Mouse (Mus musculus) neural tube, embryonic 10.5 days (tissue): ENCODE measurements around the gene Chadl.

ENCODE experiments used
- DNase-seq: peaks from one replicate; pipeline ENCODE4 v3.0.0-alpha.2; 2017; ENCODE audit warnings: low spot score; ENCODE audit errors: extremely low spot score

Chadl gene

DNA sequence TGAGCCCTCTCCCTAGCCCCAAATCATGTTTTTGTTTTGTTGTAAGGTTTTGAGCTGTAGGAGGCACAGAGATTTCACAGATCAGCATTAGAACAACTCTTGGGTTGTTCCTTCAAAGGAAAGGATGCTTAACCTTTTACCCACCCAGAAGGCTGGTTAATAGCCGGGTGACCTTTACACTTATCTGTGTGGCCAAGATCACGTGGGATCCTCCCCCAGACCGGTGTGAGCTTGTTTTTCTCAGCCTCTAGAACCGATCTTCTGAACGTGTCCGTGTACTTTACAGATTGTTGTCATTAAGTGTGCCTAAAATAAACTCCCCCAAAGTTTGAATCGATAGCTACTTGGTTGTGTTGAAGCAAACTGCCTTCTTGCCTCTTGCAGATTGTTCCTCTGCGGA lies 3.5 kb upstream of the Chadl start:
- DNase-seq: no peak

DNA sequence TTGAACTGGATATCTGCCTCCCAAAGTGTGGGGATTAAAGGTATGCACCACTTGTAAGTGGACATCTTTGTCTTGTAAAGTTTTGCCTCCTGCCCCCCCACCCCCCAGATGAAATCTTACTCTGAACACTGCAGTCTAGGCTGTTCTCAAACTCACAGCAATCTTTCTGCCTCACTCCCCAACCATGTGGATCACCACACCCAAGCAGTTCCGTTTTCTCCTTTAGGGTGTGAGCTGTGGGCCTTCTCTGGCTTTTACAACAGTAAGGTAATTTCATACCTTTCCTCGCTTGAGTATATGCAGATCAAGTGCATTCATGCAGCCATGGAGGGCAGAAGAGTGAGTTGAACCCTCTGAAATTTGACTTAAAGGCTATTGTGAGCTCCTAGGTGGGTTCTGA lies 3.1 kb upstream of the Chadl start:
- DNase-seq: no peak

DNA sequence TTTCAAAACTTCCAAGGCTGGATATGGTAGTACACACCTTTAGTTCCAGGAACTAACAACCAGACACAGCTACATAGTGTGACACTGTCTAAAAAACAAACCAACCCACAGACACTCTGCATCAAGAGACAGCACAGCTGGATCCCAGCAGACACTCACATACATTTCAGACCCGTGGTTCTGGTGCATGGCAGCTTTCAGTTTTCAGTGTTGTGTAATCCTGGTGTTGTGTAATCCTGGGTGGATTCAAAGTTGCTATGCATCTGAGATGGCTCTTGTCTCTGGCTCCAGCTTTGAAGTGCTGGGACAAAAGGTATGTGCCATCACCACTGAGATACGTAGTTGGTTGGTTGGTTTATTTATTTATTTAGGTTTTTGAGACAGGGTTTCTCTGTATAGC lies 1.4 kb upstream of the Chadl start:
- no peak for DNase-seq

DNA sequence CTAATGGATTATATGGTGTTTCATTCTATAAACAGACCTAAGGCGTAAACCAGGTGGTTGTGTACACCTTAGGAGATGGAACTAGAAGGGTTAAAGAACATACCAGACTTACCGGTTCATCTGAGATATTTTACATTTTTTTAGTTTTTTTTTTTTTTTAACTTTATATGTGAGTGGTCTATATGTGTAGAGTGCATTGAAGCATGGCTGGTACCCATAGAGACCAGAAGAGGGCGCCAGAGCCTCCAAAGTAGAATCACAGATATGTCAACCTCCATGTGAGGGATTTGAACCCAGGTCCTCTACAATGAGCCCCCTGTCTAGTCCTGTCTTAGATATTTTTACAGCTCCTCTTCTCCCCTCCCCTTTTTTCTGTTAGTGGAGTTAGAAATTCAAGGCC lies 760 bp upstream of the Chadl start:
- DNase-seq: no peak

DNA sequence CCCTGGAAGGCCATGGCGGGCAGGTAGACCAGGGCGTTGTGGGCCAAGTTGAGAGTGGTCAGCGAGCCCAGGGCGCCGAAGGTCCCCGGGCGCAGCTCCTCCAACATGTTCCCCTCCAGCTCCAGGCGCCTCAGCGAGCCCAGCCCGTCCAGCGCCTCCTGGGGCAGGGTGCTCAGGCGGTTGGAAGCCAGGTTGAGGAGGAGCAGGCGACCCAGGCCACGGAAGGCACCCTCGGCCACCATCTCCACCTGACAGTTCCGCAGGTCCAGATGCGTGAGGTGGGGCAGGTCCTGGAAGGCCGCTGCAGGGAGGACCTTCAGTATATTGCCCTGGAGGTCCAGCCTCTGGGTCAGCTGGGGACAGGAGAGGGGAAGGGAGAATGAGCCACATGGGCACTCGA lies 2.2 kb downstream of the Chadl start:
- no peak for DNase-seq

DNA sequence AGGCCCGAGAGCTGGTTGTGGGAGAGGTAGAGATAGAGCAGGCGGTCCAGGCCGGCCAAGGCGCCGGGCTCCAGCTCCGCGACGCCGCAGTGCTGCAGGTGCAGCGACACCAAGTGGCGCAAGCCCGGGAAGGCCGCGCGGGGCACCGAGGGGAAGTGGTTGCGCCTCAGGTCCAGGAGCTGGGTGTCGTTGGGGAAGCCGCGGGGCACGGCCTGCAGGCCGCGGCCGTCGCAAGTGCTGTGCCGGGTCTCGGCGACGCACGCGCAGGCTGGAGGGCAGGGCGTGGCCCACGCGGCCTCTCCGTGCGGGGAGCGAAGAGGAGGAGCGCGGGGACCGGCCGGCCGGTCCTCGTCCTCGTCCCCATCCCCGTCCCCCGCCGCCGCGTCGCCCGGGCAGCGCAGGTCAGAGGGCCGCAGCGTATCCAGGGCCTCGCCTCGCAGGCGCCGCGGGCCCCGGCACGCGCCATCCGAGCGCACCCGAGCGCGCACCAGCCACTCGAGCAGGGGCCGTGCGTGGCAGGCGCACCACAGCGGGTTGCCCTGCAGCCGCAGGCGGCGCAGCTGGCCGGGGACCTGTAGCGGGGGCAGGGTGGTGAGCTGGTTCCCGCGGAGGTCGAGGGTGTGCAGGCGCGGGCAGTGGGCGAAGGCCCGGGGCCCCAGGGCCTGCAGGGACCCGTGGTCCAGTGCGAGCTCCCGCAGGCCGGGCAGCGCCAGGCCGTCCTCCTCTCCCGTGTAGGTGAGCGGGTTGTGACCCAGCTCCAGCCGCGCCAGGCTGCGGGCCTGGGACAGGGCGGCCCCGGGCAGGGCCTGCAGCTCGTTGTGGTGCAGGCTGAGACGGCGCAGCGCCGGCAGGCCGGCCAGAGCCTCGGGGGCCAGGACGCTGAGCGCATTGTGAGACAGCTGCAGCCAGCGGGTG lies 2.9 kb downstream of the Chadl start:
- DNase-seq: peak; percentile 90

DNA sequence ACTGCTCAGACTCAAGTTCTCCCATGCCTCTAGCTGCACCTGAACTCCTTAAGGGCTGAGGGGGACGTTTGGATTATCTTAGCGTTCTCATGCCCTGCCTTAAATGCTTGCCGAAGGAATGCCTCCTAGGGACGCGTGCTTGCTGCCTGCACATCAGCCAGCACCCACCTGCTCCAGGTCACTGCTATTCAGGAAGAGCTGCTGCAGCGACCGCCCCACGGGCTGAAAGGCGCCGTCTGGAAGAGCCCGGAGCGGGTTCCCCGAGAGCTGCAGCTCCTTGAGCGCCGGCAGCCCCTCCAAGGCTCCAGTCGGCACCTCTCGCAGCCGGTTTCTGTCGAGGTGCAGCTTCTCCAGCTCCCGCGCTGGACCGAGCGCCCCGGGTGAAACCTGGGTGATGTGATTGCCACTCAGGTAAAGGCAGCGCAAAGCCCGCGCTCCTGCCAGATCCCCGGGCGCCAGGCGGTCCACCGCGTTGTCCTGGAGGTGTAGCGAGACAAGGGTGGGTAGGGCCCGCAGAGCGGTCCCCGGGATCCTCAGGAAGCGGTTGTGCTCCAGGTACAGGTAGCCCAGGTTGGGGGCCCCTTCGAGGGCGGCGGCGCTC lies 3.6 kb downstream of the Chadl start:
- DNase-seq: peak; percentile 28

DNA sequence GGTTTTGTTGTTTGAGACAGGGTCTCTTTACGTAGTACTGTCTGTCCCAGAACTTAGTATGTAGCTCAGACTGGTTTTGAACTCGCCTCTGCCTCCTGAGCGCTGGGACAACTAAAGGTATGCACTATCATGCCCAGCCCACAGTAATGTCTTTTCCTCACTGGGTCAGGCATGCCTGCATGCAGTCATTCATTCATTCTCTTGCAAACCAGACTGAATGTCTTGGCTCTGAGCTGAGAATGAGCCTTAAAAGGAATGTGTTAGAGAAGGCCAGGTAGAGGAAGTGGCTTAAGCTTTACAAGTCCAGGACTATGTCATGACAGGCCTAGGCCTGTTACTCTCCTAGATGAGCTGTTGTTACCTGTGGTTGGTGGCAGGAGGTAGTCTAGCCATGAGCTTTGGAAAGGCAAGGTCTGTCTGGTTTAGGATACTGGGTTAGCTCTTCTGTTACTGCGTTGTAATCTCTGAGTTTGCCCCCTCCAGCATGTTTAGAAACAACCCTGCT lies 16.7 kb downstream of the Chadl start:
- no peak for DNase-seq

DNA sequence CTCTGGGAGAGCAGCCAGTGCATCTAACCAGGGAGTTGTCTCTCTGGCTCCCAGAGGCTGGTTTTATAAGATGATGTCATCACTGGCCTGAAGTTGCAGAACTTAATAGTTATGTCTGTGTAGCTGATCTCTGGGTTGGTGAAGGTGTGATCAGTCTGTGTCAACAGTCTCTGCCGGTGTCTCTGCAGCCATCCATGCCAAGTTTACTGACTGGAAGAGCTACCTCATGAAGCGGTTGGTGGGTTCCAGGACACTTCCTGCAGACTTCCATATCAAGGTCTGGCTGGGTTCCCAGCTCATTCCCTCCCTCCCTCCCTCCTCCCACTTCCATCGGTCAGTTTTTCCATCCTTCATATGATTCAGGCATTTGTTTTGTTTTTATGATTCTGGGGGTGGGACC lies 20.4 kb downstream of the Chadl start:
- DNase-seq: no peak

DNA sequence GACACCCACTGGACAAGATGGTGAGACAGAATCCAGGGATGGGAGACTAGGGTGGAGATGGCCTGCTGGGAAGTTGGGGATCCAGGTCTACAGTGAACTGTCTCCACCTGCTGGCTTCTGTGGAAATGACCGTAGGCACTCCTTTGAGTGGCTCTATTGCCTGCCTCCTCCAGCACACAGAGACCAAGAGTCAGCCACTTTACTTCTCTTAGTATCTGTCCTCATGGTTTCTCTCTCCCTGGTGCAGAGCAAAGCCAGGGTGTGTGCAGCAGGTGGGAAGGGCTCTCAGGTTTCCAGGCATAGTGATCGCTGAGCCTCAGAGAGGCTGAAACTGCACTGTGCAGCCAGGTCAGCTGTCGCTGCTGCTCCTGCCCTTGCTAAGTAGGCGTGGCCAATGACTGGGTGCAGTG lies 26.9 kb downstream of the Chadl start:
- peak; percentile 37 for DNase-seq

DNA sequence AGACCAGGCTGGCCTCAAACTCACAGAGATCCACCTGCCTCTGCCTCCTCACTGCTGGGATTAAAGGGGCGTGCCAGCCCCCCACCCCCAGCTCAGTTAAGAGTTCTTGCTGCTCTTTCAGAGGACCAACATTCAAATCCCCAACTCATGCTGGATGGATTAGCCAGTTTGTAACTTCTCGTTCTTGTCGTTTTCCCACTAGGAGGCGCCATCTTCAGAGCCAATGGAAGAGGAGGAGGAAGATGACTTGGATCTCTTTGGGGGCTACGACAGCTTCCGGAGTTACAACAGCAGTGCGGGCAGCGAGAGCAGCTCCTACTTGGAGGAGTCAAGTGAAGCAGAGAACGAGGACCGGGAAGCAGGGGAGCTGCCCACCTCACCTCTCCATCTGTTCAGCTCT lies 30.1 kb downstream of the Chadl start:
- DNase-seq: no peak

DNA sequence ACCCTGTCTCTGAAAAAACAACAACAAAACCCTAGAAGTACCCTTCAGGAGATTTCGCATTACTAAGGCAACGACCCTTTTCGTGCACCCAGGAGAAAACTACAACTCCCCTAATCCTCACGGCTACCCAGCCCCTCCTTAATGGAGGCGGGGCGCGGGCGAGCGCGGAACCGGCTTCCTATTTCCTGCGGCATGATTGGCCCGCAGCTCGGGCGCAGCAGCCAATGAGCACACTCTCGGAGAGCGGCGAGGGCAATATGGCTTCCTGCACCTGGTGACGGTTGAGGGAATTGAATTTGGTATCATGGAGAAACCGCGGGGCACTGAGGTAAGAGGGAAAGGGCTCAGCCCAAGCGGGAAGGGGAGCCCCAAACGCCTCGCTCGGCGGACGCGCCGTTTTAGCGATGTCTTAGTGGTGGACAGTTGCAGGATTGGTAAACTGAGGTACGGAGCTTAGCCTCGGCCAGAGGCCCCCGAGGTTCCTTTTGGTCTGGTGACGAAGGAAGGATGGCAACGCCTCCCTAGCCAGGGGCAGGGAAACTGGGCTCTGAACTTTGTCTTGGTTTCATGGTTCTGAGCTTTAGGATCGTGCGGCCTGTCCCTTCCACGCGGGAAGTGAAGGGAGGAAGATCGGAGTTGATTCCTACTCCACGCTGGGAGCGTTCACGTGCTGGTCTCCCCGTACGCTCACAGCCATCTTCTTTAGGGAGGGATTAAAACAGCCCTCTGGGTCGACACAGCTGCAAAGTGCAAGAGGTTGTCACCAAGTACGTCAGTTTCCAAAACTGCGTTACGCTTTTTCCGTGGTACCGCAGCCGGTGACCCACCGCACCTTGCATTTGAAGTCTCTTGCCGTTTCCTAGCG lies 33.2 kb downstream of the Chadl start, which contains the start of gene L3mbtl2:
Gene L3mbtl2 (plus strand): TSS at position 193 of the 865 bp plus-strand sequence.
- peak; percentile 89 for DNase-seq

DNA sequence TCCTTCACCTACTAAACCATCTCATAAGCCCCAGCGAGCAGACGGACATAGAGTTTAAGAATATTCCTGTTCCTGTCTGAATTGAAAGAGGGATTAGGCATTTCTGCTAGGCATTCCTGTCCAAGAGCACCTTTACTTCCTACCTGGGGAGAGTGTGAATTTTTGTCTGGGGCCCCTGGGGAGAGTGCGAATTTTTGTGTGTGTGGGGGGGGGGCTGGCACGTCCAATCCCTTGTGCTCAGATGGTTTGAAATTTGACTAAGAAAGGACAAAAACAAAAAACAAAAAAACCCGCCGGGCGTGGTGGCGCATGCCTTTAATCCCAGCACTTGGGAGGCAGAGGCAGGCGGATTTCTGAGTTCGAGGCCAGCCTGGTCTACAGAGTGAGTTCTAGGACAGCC lies 33.8 kb downstream of the Chadl start:
- DNase-seq: no peak

DNA sequence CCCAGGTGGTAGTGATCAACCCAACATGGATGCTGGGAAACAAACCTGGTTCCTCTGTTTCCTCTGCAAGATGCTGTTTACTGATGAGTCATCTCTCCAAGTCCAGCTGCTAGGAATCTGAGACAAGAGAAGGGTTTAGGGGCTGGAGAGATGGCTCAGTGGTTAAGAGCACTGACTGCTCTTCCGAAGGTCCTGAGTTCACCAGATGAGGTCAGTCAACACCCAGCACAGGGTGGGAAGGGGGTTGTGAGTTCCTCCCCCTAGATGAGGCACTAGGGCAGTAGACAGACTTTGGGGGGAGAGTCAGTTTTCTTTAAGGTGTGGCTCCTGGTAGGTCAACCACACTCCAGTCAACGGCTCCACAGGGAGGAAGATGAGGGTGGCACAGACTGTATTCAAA lies 35.4 kb downstream of the Chadl start:
- DNase-seq: no peak

DNA sequence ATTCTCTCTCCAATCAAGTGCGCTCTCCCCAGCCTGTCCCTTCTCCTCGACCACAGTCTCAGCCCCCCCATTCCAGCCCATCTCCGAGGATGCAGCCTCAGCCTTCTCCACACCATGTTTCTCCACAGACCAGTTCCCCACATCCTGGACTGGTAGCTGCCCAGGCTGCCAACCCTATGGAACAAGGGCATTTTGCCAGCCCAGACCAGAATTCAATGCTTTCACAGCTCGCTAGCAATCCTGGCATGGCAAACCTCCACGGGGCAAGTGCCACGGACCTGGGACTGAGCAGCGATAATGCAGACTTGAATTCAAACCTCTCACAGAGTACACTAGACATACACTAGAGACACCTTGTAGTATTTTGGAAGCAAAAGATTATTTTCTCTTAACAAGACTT lies 46.5 kb downstream of the Chadl start:
- DNase-seq: no peak

DNA sequence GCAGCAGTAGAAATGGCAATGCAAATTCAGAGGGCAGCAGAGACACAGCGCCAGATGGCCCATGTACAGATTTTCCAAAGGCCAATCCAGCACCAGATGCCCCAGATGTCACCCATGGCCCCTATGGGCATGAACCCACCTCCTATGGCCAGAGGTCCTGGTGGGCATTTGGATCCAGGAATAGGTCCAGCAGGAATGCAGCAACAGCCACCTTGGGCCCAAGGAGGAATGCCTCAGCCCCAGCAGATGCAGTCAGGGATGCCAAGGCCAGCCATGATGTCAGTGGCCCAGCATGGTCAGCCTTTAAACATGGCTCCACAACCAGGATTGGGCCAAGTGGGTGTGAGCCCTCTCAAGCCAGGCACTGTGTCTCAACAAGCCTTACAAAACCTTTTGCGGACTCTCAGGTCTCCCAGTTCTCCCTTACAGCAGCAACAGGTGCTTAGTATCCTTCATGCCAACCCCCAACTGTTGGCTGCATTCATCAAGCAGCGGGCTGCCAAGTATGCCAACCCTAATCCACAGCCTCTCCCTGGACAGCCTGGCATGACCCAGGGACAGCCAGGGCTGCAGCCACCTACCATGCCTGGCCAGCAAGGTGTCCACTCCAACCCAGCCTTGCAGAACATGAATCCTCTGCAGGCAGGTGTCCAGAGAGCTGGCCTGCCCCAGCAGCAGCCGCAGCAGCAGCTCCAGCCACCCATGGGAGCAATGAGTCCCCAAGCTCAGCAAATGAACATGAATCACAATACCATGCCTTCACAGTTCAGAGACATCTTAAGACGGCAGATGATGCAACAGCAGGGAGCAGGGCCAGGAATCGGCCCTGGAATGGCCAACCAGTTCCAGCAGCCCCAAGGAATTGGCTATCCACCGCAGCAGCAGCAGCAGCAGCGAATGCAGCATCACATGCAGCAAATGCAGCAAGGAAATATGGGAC lies 47.3 kb downstream of the Chadl start:
- DNase-seq: no peak
